Mouse (Mus musculus): Measurements from ENCODE around the gene Stat6. TPM values are rescaled to one million over a fixed set of nuclear protein-coding genes. Genes with fewer than 3 reads are reported as not detected.
A peak's percentile ranks its signal among the peaks of the same experiment; 100 is the strongest.

Stat6 gene
- polyA plus RNA-seq, 1 experiment from 2014 or later = 6.0 TPM

- no peak overlapping the region for H3K4me2 ChIP-seq
- no peak for ATAC-seq (ENCODE audit: low read depth)
- 68% methylated on average over 15 of the region's 15 CpGs for WGBS
- H3K27ac ChIP-seq (replicated peaks) = no peak overlapping the region
- H3K9ac ChIP-seq = no peak overlapping the region
- peaks cover 14% of the 10 kb centered on the region for H3K4me1 ChIP-seq (replicated peaks)
- H3K9me3 ChIP-seq = no peaks in the 10 kb centered on the region
- no peak overlapping the region for H3K4me3 ChIP-seq
- H3K27me3 ChIP-seq = no peaks in the 10 kb centered on the region
- peaks cover 99% of the 10 kb centered on the region for H3K36me3 ChIP-seq
Observed at GRCm38 (mm10) chr10:127604465-127605250, 38.1 kb upstream of the Stat6 start.

GRCm38 (mm10) chr10:127605251-127605547 is 37.6 kb upstream of the Stat6 start:
- H3K4me2 ChIP-seq = no peak overlapping the region
- no peaks in the 10 kb centered on the region for H3K27me3 ChIP-seq
- ATAC-seq (ENCODE audit: low read depth) = no peak
- H3K9ac ChIP-seq = no peak overlapping the region
- 79% methylated on average over 8 of the region's 8 CpGs for WGBS
- H3K9me3 ChIP-seq = no peaks in the 10 kb centered on the region
- no peak overlapping the region for H3K27ac ChIP-seq (replicated peaks)
- no peak overlapping the region for H3K4me3 ChIP-seq
- H3K4me1 ChIP-seq (replicated peaks) = peaks cover 9% of the 10 kb centered on the region
- H3K36me3 ChIP-seq = peaks cover 99% of the 10 kb centered on the region

GRCm38 (mm10) chr10:127605756-127606155 is 37.0 kb upstream of the Stat6 start:
- H3K9me3 ChIP-seq = no peaks in the 10 kb centered on the region
- H3K27me3 ChIP-seq = no peaks in the 10 kb centered on the region
- no peak overlapping the region for H3K27ac ChIP-seq (replicated peaks)
- H3K36me3 ChIP-seq = peaks cover 99% of the 10 kb centered on the region
- 93% methylated on average over 9 of the region's 9 CpGs for WGBS
- no peak overlapping the region for H3K4me3 ChIP-seq
- no peak overlapping the region for H3K9ac ChIP-seq
- peaks cover 3% of the 10 kb centered on the region for H3K4me1 ChIP-seq (replicated peaks)
- H3K4me2 ChIP-seq = no peak overlapping the region
- no peak for ATAC-seq (ENCODE audit: low read depth)

GRCm38 (mm10) chr10:127607059-127607458 is 35.7 kb upstream of the Stat6 start:
- H3K4me2 ChIP-seq = no peak overlapping the region
- H3K4me1 ChIP-seq (replicated peaks) = no peaks in the 10 kb centered on the region
- H3K27ac ChIP-seq (replicated peaks) = no peak overlapping the region
- peaks cover 98% of the 10 kb centered on the region for H3K36me3 ChIP-seq
- H3K9me3 ChIP-seq = no peaks in the 10 kb centered on the region
- WGBS = 92% methylated on average over 7 of the region's 7 CpGs
- no peak for ATAC-seq (ENCODE audit: low read depth)
- no peaks in the 10 kb centered on the region for H3K27me3 ChIP-seq
- H3K4me3 ChIP-seq = no peak overlapping the region
- H3K9ac ChIP-seq = no peak overlapping the region

GRCm38 (mm10) chr10:127609415-127610065 is 33.2 kb upstream of the Stat6 start:
- Histone ChIP-seq H3K9me3 (no peaks in the 10 kb centered on the region), H3K4me3 (no peak overlapping the region), H3K4me1 (replicated peaks) (peaks cover 14% of the 10 kb centered on the region), H3K9ac (no peak overlapping the region), H3K4me2 (no peak overlapping the region), H3K27ac (replicated peaks) (no peak overlapping the region), H3K36me3 (peaks cover 83% of the 10 kb centered on the region), H3K27me3 (no peaks in the 10 kb centered on the region)
- WGBS = 83% methylated on average over 9 of the region's 9 CpGs
- no peak for ATAC-seq (ENCODE audit: low read depth)

GRCm38 (mm10) chr10:127610066-127610415 is 32.7 kb upstream of the Stat6 start:
- Histone ChIP-seq H3K4me3 (no peak overlapping the region), H3K36me3 (peaks cover 78% of the 10 kb centered on the region), H3K27ac (replicated peaks) (no peak overlapping the region), H3K9ac (no peak overlapping the region), H3K4me2 (no peak overlapping the region), H3K9me3 (no peaks in the 10 kb centered on the region), H3K4me1 (replicated peaks) (peaks cover 19% of the 10 kb centered on the region), H3K27me3 (no peaks in the 10 kb centered on the region)
- 91% methylated on average over 9 of the region's 9 CpGs for WGBS
- no peak for ATAC-seq (ENCODE audit: low read depth)

- Histone ChIP-seq H3K27me3 (no peaks in the 10 kb centered on the region), H3K4me1 (replicated peaks) (peaks cover 41% of the 10 kb centered on the region), H3K4me2 (no peak overlapping the region), H3K9me3 (no peaks in the 10 kb centered on the region), H3K27ac (replicated peaks) (no peak overlapping the region), H3K9ac (no peak overlapping the region), H3K36me3 (peaks cover 61% of the 10 kb centered on the region), H3K4me3 (no peak overlapping the region)
- ATAC-seq (ENCODE audit: low read depth) = no peak
- WGBS = 86% methylated on average over 14 of the region's 14 CpGs
Observed at GRCm38 (mm10) chr10:127612079-127612775, 30.6 kb upstream of the Stat6 start.

- peak overlapping the region; percentile 33 for H3K4me2 ChIP-seq
- H3K9ac ChIP-seq = peak overlapping the region; percentile 55
Observed at GRCm38 (mm10) chr10:127614236-127615033, 28.4 kb upstream of the Stat6 start.

GRCm38 (mm10) chr10:127615034-127615374 is 27.8 kb upstream of the Stat6 start:
- H3K4me1 ChIP-seq (replicated peaks) = peaks cover 68% of the 10 kb centered on the region

More at GRCm38 (mm10) chr10:127614236-127615033, 28.4 kb upstream of the Stat6 start:
- no peaks in the 10 kb centered on the region for H3K9me3 ChIP-seq
- WGBS = 19% methylated on average over 12 of the region's 12 CpGs
- peak overlapping the region; percentile 53 for H3K27ac ChIP-seq (replicated peaks)
- ATAC-seq (ENCODE audit: low read depth) = peak; percentile 38; the same call in 1 of the 2 replicates
- peaks cover 40% of the 10 kb centered on the region for H3K36me3 ChIP-seq
- peaks cover 63% of the 10 kb centered on the region for H3K4me1 ChIP-seq (replicated peaks)
- H3K27me3 ChIP-seq = no peaks in the 10 kb centered on the region
- no peak overlapping the region for H3K4me3 ChIP-seq

GRCm38 (mm10) chr10:127615591-127615990 is 27.2 kb upstream of the Stat6 start:
- Histone ChIP-seq H3K9ac (peak overlapping the region; percentile 6; the same call in 1 of the 2 replicates), H3K4me3 (no peak overlapping the region), H3K27ac (replicated peaks) (peak overlapping the region; percentile 53), H3K4me1 (replicated peaks) (peaks cover 68% of the 10 kb centered on the region), H3K9me3 (no peaks in the 10 kb centered on the region), H3K4me2 (peak overlapping the region; percentile 86), H3K36me3 (peaks cover 28% of the 10 kb centered on the region), H3K27me3 (no peaks in the 10 kb centered on the region)
- WGBS = 55% methylated on average over 3 of the region's 3 CpGs
- ATAC-seq (ENCODE audit: low read depth) = no peak

More at GRCm38 (mm10) chr10:127615034-127615374, 27.8 kb upstream of the Stat6 start:
- Histone ChIP-seq H3K4me3 (no peak overlapping the region), H3K9me3 (no peaks in the 10 kb centered on the region), H3K4me2 (peak overlapping the region; percentile 33), H3K9ac (peak overlapping the region; percentile 55), H3K27me3 (no peaks in the 10 kb centered on the region), H3K36me3 (peaks cover 34% of the 10 kb centered on the region), H3K27ac (replicated peaks) (peak overlapping the region; percentile 53)
- no peak for ATAC-seq (ENCODE audit: low read depth)
- WGBS = 52% methylated on average over 2 of the region's 2 CpGs

GRCm38 (mm10) chr10:127616261-127616679 is 26.5 kb upstream of the Stat6 start:
- H3K27ac ChIP-seq (replicated peaks) = peak overlapping the region; percentile 53

More at GRCm38 (mm10) chr10:127616261-127616679, 26.5 kb upstream of the Stat6 start:
- peaks cover 68% of the 10 kb centered on the region for H3K4me1 ChIP-seq (replicated peaks)
- no peak for ATAC-seq (ENCODE audit: low read depth)
- no peaks in the 10 kb centered on the region for H3K9me3 ChIP-seq
- 0 out of 2 replicates have a peak overlapping the region, but pooled peaks have one; percentile 2 for H3K4me3 ChIP-seq
- no peaks in the 10 kb centered on the region for H3K27me3 ChIP-seq
- H3K36me3 ChIP-seq = peaks cover 23% of the 10 kb centered on the region
- peak overlapping the region; percentile 86 for H3K4me2 ChIP-seq
- H3K9ac ChIP-seq = peak overlapping the region; percentile 6; the same call in 1 of the 2 replicates
- 44% methylated on average over 7 of the region's 7 CpGs for WGBS

All from neural tube, embryonic 13.5 days (tissue).